Mouse (Mus musculus): ENCODE measurements at regions not wholly inside any gene's neighbourhood (a gene's known extent, or its start where the extent isn't known, plus 50 kb on each side); places are given as distances from the start of the nearest gene placed in this dataset.

DNA sequence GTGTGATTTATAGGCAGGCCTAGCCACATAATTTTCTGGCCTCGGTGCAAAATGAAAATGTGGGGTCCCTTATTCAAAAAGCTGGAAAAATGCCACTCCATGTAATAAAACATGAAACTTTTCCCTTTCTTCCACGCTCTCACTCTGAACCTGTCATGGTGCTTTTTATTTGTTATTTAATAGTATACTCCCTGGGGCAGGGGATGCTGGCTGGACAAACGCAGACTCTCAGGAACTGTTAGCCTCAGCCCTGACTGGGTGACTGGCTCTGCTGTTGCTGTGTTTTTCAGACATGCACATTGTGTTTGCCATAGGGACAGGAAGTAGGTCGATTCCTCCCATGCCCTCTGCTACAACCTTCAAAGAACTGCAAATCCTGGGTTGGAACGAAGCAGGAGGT is 1139.5 kb downstream of the Slc22a22 start:
- TF ChIP-seq CTCF (IDR thresholded peaks at IDR 0.05; ENCODE audit: low read depth) (no peak), EP300 (IDR thresholded peaks at IDR 0.05; ENCODE audit: low read depth) (no peak)
